Mouse (Mus musculus) T-helper 17 cell (primary cell): Measurements from ENCODE around the gene Ncdn.

Experiments
- in situ Hi-C, 2 experiments: fragments of 300-600 bp; cut with MboI, MseI; formaldehyde crosslinking; loops; 1 replicate in 1 of 2; 2 replicates in 1 of 2; pipeline ENCODE4 v1.15.1; 2025; ENCODE audit warnings: high pct_unique_total_duplicates in 2 of 2

Ncdn gene

DNA sequence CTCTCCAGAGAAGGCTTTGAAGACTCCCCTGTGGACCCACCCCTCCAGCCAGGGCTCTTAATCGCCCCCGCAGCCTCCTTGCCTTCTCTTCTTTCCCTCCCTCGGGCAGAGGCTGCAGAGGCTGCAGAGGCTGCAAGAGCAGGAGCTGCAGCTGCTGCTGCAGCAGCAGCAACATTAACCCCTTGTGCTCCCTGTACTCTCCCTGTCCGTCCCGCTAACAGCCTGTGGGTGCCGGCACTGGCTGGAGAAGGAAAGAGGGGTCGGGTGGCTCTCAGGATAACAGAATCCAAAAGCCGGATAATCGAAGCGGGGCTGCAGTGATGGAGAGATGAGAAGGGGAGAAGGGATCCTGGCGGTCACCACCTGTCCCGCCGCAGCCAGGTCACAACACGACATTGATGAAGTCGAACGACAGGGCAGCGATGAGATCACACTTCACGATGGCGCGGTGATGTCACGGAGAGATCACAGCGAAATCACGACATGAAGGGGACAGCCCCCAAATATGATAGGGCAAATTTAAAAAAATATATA, 563 bp downstream of the Ncdn start:
- in situ Hi-C loops: loop anchor here in 1 of 2 experiments (5.0 kb wide), 1 partner anchor 195 kb away; the partner anchor contains the start of gene Clspn

DNA sequence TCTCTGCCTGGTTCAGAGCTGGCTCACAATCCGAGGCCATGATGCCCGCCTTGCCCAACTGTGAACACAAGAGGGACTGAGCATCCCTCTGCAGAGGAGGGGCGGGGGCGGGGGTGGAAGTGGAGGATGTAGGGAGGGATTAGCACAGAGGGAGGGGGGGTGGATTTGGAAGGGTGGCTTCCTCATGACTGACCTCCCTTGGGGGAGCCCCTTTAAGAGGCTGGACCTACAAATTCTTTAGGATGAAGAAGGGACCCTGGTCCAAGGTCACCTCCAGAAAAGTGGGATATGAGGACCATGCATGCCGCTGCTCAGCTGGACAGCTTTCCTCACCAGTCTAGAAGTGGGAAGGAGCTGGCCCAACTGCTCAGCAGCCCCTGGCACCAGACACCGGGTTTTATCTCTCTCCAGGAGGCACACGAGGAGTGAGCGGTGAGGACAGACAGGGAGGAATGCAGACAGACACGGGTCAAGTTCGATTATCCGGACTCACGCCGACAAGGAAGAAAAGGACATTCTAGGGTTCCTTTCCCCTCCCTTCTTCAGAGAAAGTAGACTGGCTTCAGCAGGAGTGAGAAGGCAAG, 1.1 kb downstream of the Ncdn start:
- in situ Hi-C loops: loop anchor here in 1 of 2 experiments (5.0 kb wide), 1 partner anchor 195 kb away; the partner anchor contains the start of gene Clspn

DNA sequence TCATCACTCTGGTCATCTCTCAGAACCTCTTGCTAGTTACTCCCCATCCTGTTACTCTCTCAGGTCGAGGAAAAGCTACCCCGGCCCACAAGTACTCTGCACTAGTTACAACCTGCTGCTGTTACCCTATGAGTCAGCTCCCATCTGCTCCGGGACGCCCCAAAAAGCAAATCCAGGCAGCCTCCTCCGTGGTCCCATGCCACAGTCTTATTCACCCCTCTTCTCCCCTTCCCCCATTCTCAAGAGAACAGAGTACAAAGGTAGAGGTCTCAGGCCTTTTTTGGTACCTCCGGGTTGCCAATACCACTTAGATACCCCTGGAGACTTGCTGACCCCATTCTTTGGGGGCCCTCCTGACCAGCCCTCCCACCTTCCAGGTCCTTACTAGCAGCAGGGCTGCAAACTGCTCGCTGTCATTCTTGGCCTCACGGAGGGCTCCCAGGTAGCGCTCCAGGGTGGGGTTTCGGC, 1.6 kb downstream of the Ncdn start:
- in situ Hi-C loops: loop anchor here in 1 of 2 experiments (5.0 kb wide), 1 partner anchor 194 kb away; the partner anchor contains the start of gene Clspn

DNA sequence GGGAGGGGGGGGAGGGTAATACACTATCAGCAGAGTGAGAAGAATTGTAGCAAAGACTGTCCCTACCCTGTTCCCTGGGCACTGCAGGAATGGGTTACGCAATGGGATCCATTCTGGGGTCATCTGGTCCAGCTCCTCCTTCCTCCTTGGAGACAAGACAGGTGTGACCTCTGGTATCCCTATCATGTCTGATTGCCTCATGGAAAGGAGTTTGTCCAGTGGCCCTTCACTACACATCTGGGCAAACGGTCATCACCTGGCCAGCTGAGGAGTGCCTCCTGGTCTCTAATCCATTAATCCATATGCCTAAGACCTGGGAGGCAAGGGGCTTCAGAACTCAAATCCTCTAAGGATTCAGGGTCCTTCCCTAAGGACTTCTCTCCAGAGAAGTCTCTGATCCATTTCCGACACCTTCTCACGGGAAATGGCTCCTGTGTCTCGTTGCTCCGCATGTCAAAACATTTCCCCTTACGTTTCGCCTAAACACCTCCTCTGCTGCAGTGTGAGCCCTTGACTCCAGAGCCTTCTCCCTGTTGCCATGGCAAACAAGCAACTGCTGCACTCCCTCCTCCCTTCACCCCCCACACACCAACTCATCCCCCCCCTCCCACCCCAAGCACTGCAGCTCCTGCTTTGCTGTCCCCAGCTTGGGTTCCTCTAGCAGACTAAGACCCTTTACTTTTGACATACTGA, 2.2 kb downstream of the Ncdn start:
- in situ Hi-C loops: loop anchor here in 1 of 2 experiments (5.0 kb wide), 1 partner anchor 194 kb away; the partner anchor contains the start of gene Clspn

DNA sequence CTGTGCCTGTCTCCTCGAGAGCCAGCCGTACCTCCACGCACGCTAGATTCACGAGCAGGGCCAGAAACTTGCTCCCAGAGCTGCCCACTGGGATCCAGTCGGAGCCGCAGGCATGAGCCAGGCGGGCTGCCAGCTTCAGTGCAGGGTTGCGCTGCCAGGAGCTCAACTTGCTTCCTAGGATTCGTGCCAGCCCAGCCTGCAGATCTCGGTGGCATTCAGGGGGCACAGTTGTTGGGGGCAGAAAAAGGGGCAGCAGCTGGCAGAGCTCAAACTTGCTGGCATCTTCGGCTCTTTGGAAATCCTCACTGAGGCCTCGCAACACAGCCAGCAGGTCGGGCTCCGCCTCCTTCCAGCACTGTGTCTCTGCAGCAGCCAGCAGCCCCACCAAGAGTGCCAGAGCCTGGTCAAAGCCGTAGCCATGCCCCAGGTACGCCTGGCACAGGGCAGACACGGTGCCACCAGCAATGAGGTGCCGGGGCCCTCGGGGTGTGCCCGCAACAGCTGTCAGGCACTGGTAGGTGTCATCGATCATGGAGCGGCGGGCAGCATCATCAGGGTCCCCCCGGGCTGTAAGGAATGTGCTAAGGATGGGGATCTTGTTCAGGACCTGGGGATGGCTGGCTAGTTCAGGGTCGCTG, 3.1 kb downstream of the Ncdn start:
- in situ Hi-C loops: loop anchor here in 1 of 2 experiments (5.0 kb wide), 1 partner anchor 193 kb away; the partner anchor contains the start of gene Clspn

DNA sequence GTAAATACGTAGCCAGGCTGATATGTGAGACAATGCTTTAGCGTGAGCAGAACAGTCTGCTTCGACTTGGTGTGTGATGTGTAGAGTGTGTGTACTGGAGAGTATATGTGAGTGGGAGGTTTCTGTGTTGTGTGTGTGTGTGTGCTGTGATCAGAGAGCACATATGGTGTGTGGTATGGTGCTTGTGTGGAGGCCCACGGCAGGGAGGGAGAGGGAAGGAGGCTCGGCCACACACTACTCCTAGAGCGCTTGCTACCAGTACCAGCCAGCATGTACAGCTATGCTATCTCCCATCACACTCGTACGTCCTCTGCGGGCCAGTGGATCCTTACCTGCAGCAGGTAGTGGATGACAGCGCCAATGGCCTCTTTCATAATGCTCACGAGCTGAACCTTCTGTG, 3.7 kb downstream of the Ncdn start:
- in situ Hi-C loops: loop anchor here (10.0 to 25.0 kb wide), 2 partner anchors 137 to 145 kb away; partner anchors contain the start of gene 5730409E04Rik (in 2 of the 2)

DNA sequence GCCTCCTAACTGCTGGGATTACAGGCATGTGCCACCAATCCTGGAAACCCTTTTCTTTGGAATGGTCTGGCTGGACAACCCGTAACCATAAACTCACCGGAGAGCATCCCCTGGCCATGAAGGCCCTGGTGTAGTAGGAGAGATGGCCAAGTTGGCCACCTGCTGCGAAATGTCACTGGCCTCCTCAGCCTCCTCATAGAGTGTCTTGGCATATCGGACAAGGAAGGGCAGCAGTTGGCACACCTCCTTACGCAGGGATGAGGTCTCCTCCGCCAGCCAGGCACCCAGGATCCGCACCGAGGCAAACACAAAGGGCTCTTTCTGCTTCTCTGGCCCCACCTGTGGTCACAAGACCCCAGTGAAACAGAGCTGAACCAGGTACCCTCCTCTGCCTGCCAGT, 4.9 kb downstream of the Ncdn start:
- in situ Hi-C loops: loop anchor here (10.0 to 25.0 kb wide), 2 partner anchors 136 to 144 kb away; partner anchors contain the start of gene 5730409E04Rik (in 2 of the 2)

DNA sequence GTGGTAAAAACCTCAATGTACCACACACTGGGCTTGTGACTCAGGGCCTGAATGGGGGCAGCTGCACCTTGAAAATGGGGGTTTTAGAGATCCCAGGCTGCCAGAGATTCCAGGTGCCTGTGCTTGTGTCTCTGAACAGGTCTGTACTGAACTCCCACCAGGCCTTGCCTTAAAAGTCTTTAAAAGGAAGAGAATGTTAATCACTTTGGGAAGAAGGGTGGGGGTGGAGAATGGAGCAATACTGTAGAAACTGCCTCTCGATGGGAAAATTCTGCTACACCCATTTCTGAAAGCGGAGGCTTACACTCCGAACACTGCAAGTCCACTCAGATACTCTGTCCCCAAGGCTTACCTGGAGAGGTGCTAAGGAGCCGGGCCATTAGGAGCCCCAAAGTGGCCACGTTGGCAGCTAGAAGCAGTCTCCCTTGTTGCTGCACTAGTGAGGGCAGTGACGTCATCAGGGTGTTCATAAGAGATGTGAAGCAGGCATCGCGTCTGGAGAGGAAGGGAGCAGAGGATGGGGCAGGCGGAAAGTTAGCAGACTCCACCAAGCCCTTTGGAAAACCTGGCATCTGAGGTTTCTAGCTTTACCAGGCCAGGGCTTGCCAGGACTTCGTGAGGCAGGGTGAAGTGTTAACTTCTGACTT, 6.9 kb downstream of the Ncdn start:
- in situ Hi-C loops: loop anchor here (10.0 to 25.0 kb wide), 2 partner anchors 134 to 142 kb away; partner anchors contain the start of gene 5730409E04Rik (in 2 of the 2)

DNA sequence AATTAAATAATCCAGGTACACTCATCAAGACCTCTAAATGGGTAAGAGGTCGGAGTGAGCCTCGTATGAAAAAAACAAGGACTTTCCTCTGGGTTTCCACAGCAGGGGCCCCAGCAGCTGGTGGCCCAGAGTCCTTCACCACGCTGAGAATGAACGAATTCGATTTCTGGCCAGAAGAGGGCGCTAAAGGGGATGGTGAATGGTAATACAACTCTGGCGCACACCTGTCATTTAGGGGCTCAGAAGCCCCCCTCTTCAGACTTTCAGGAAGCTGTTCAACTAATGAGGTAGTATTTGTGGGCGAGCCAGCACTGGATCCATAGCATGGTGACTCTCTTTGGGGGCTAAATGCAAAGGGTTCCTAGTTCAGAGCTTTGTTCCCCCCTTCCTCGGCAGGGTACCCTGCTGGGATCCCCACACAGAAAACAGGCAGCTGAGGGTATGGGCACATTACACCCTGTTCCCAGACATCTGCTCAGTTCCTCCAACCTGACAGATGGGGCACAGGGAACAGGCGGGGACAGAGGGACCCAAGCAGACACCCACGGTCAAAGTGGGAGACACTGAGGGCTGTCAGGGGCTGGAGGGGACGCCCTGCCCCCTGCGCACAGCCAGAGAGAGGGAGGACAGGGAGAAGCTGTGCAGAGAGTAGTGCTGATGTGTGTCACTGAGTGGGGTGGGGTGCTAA, 7.6 kb downstream of the Ncdn start:
- in situ Hi-C loops: loop anchor here (10.0 to 25.0 kb wide), 2 partner anchors 133 to 141 kb away; partner anchors contain the start of gene 5730409E04Rik (in 2 of the 2)

DNA sequence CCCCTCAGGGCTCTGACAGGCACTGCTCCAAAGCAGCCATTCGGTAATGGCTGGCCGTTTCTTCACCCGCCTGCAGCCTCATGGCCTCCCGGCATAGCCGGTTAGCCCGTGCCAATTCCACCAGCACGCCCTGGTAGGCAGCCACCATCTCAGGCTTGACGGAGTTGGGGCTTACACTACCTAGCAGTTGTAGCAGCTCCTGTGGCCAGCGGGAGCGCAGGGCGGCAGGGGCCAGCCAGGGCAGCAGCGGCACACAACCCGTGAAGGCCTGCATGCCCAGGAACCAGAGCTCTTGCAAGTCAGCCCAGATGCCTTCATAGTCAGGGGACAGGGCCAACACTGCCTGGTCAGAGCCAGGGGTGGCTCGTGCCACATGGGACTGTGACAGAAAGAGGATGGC, 8.4 kb downstream of the Ncdn start:
- in situ Hi-C loops: loop anchor here (10.0 to 25.0 kb wide), 2 partner anchors 133 to 140 kb away; partner anchors contain the start of gene 5730409E04Rik (in 2 of the 2)

DNA sequence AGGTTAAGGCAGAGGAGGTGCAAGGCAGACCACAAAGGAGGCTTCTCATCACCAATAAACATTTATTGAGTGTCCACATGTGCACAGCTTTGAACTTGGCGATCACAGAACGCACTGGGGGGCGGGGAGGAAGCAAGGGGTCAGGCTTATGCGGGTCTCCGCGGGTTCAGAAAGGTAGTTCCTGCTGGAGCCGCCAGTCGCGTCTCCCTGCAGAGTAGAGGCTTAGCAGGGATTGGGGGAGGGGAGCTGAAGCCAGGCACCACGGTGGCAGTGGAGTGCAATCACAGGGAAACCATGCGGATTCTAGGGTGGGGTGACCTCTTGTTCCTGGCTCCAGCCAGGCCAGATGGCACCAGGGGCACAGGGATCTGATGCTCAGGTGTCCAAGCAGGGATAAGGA, 9.5 kb downstream of the Ncdn start:
- in situ Hi-C loops: loop anchor here (10.0 to 25.0 kb wide), 2 partner anchors 131 to 139 kb away; partner anchors contain the start of gene 5730409E04Rik (in 2 of the 2)

DNA sequence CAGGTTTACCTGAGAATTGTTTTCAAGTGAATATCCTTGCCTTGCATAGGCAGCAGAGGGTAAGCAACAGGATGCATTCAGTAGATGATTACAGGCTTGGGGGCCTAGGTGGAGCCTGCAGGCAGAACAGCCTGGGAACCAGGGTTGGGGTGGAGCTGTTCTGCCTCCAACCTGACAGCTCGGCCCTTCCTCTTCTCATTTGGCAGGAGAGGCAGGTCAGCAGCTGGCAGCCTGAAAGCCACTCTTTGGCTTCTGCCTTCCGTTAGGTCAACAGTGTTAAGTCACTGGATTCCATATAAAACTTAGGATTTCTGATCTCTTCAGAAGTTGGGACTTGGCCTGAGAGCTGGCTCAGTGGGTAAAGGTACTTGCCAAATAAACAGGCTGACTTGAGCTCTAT, 10.3 kb downstream of the Ncdn start:
- in situ Hi-C loops: loop anchor here (10.0 to 25.0 kb wide), 2 partner anchors 131 to 138 kb away; partner anchors contain the start of gene 5730409E04Rik (in 2 of the 2)

DNA sequence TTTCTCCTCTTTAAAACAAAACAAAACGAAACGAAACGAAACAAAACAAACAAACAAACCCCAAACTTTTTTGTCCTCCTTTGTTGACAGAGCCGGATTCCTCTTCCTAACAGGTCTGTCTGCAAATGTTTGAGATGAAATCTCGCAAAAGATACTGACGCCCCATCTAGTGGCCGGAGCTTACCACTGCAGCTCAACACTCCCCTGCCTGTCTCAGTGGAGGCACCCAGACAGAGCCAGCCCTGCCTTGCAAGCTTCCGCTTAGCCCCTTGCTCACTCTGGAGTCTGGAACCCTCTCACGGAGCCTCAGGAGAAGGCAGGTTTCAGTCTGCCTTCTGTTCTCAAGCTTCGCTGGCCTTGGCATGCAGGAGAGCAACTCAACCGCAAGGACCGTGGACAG, 11.8 kb downstream of the Ncdn start:
- in situ Hi-C loops: loop anchor here (10.0 to 25.0 kb wide), 2 partner anchors 129 to 137 kb away; partner anchors contain the start of gene 5730409E04Rik (in 2 of the 2)

DNA sequence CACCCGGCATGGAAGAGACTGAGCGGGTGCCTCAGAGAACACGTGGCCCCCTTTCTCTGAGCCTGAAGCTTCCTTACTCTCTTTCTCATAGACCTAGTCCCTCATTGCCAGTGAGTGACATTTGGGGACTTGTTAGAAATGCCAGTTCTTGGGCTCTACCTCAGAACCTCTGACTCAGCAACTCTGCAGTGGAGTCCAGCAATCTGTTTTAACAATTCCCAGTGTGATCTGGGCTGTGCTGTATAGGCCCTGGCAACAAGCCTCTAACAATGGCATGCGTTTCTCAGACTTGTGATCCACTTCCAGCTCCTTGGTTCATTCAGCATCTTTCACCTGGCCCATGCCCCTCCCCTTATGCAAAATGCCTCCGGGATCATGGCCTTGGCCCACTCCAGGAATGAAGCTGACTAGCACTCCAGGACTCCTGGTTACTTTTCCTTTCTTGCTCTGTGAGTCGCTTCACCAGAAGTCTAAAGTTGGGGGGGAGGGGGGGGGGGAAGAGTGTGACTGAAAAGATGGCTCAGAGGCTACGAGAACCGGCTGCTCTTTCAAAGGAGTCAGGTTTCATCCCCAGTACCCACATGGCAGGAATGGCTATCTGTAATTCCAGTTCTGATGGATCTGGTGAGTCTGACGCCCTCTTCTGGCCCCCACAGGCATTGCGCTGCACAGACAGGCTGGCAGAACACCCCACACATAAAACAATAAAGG, 13.1 kb downstream of the Ncdn start:
- in situ Hi-C loops: loop anchor here (10.0 to 25.0 kb wide), 2 partner anchors 128 to 135 kb away; partner anchors contain the start of gene 5730409E04Rik (in 2 of the 2)

DNA sequence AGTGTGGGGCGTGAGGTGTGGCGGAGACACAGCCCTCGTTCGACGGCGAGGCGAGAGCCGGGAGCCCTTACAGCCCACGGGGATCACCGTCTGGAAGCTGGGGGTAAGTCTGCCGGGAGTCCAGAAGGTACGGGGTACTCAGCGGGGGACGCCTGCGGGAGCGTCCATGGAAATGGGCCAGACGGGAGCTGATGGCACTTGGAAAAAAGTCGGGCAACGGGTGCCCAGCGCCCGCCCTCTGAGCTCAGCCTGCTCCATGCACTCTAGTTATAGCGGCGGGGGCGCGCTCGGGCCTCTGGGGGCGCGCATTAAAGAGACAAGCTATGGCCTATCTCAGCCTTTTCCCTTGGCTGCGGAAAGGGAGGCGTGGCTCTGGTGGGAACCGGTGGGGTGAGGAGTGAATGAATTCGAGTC, 17.2 kb downstream of the Ncdn start, which contains the start of gene Tfap2e:
TSS of gene Tfap2e (minus strand) at position 240 of the 414 bp plus-strand sequence.
- in situ Hi-C loops: loop anchor here in 1 of 2 experiments (25.0 kb wide), 1 partner anchor 124 kb away; the partner anchor contains the start of gene 5730409E04Rik

DNA sequence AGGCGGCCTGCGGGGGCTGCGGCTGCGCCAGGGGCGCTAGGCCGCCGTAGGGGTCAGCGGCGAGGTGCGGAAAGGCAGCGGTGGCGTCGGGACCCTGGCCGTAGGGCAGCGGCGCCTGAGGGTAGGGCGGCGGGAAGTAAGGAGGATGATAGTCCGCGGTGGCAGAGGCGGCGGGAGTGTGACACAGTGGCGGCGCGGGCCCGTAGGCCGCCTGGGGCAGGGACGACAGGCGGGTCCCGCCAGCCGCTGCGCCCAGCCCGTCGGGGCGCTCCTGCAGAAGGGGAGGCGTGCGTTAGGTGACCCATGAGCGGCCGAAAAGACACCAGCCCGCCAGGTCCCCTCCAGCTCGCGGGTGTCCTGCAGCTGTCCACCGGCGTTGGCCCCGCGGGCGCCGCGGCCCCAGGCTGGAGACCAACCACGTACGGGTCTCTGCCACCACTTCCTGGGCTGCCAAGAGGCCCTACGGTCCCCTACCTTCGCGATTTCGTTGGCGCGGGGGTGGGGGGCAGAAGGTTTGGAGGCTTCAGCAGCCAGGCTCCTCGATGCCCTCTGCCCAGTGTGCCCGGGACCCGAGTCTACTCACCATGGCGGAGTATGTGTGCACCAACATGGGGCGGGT, 17.7 kb downstream of the Ncdn start:
- in situ Hi-C loops: loop anchor here in 1 of 2 experiments (25.0 kb wide), 1 partner anchor 123 kb away; the partner anchor contains the start of gene 5730409E04Rik

DNA sequence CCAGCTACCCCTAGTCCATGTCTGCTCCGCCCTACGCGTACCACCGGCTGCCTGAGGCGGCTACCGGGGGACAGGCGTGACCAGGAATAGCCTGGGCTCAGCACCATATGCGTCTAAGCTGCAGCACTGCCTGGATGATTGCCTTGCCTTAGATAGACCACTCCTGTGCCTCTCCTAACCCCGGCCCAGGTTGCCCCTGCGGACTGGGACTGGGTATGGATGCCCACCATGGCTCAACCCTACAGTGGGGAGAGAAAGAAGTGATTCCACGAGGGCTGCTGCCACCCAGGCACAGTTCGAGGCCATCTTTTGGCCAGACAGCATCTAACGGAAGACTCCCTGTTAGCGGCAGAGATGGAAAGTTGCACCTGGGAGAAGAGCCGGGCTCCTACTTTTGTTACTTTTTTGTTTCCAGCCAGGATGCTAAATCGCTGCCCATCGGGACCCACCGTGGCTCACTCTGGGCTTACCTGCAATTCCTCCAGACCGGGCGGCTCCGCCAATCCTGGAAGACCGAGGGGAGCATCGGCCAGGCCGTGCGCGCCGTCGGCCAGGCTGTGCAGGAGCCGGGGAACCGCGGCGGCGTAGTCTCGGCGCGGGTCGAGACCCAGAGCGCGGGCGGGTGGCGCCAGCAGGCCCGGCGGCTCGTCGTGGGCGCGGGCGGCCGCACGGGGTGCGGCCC, 18.4 kb downstream of the Ncdn start:
- in situ Hi-C loops: loop anchor here in 1 of 2 experiments (5.0 to 25.0 kb wide), 2 partner anchors 123 to 262 kb away; partner anchors contain the start of gene 5730409E04Rik
